Mouse (Mus musculus): ENCODE measurements around the gene Lrrc29.

The Lrrc29 gene

DNA sequence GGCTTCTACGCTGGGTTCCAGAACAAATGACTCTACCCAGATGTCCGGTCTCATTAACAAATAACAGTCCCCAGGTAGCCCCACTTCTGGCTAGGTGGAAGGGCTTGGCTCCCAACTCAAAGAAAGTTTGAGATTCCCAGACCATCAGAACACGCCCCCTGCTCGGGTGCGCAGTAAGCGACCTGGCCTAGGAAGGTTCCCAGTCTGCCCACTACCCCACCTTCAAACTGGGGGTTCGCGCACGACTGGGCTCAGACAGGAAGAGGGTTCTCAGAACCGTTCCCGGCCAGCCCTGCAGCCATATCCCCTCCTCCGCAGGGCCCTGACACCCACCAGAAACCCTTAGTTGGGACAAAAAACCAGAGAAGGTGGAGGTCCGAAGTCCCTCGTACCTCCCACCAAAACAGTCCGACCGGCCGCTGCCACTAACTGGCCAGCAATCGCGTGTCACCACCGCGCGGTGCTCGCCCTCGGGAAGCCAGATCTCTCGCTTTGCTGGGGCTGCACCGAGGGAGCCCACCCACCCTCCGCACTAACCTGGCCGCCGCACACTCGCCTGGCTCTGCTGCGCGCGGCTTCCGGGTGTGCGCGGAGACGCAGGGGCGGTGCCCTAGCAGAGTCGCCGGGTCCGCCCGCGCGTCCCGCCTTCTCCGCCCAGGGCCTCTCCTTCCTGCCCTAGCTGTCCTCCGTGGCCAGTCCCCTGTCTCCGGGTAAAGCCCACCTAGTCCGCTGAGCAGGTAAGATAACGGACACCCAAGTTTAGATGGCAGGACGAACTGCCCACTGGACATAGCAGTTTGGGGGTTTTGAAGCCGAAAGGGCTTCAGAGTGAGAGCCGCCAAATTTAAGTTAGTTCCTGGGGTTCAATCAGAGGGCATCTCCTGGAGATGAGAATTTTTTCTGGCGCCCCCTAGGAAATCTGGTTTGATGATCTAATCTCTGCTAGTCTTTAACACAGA, 61.8 kb downstream of the Lrrc29 start, which contains the start of the genes Tradd and Fbxl8:
TSS of gene Tradd (minus strand) at position 586 of the 959 bp plus-strand sequence.
TSS of gene Fbxl8 (plus strand) at position 625 of the 959 bp plus-strand sequence.
- DNase-seq: peak; percentile 67 to 74

DNA sequence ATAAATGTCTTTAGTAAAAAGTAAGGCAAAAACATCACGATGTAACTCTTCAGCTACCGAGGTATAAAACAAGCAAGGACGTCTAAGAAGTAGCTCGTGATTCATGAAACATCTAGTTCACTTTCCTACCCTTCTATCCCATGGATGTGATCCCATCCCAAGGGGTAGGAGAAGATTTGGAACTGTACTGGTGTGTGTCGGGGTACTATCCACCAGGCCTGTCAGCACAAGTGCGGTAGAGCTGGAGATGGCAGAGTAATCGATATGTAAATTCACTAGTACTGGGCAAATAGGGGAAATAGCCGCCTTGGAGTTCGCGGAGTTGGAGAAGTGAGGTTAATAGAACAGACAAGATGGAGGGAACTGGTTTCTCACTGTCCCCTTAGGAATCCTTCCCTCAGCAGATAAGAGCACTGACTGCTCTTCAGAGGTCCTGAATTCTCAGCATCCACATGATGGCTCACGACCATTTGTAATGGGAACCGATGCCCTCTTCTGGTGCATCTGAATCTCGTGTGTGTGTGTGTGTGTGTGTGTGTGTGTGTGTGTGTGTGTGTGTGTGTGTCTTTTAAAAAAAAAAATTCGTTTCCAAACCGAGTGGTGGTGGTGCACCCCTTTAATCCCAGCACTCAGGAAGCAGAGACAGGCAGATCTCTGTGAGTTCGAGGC, 62.7 kb downstream of the Lrrc29 start:
- DNase-seq: no peak

Data from cerebellum, adult 18-20 months (tissue).